Mouse (Mus musculus): ENCODE measurements around the gene Cry2. TPM values are rescaled to one million over a fixed set of nuclear protein-coding genes. Genes with fewer than 3 reads are reported as not detected.
A peak's percentile ranks its signal among the peaks of the same experiment; 100 is the strongest.

The Cry2 gene
- total and polyA plus RNA-seq, 2 experiments from 2014 or later: 36.7 to 43.2 TPM

DNA sequence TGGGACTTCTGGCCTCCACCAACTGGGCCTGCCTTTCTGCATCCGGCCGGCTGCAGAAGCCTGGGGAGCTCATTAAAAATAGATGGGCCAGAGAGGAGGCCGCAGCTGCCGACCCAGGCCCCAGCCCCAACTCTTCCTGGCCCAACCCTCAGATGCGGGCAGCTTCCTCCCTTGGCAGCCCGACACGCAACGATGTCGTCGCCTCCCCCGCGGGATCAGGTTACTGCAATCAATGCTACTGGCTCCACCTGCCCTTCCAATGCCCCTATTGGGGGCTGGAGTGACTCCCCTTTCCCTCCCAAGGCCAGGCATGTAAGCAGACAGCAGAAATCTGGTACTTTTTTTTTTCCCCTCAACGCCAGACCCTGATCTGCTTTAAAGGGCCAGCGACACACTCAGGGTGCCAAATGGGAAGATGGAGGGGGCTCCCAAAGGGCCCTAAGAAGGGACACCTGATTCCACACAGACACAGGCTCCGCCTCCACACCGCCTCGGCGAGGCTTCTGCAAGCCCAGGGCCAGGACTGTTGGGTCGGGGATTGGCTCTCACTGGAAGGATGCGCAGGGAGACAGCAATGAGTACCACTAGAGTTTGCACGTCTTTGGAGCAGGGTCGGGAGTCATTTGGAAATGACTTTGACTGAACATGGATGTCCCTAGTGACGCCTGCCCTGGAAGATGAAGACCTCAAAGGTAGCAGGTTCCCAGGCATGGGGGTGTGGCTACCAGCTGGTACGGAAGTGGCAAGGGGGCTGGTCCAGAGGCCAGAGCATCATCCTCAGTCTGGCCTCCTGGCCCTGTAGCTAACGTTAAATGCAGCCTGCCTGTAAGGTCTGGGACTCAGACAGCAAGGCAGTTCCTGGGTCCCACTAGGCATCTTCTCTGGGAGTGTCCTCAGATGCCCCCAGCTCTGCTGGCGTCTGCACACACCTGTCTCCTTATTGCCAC, 41.3 kb downstream of the Cry2 start:
- H3K4me3 ChIP-seq (ENCODE audit: low read depth, low read length): peak overlapping the region; percentile 17
- peak overlapping the region; percentile 55 for H3K4me2 ChIP-seq (ENCODE audit: low read depth)
- H3K9ac ChIP-seq: peak overlapping the region; percentile 47
- WGBS: 7% methylated on average over 26 of the region's 26 CpGs
- H3K9me3 ChIP-seq (ENCODE audit: low read length): no peaks in the 10 kb centered on the region
- DNase-seq (no peak), ATAC-seq (0 out of 2 replicates have a peak, but pooled peaks have one; percentile 5)
- no peak for TF ChIP-seq CTCF (IDR thresholded peaks at IDR 0.05; ENCODE audit: low read depth)
- no peaks in the 10 kb centered on the region for H3K27me3 ChIP-seq (ENCODE audit: insufficient read depth, low read length)
- H3K27ac ChIP-seq (ENCODE audit: low read depth, low read length): peak overlapping the region; percentile 67
- peaks cover under 1% of the 10 kb centered on the region; the same call in 1 of the 2 replicates for H3K36me3 ChIP-seq (ENCODE audit: insufficient read depth)
- H3K4me1 ChIP-seq (ENCODE audit: insufficient read depth): peaks cover 28% of the 10 kb centered on the region

- Histone ChIP-seq H3K4me2 (ENCODE audit: low read depth) (peak overlapping the region; percentile 55), H3K4me1 (ENCODE audit: insufficient read depth) (peaks cover 29% of the 10 kb centered on the region), H3K9me3 (ENCODE audit: low read length) (no peaks in the 10 kb centered on the region), H3K36me3 (ENCODE audit: insufficient read depth) (peaks cover 9% of the 10 kb centered on the region), H3K9ac (peak overlapping the region; percentile 47), H3K4me3 (ENCODE audit: low read depth, low read length) (peak overlapping the region; percentile 17), H3K27me3 (ENCODE audit: insufficient read depth, low read length) (no peaks in the 10 kb centered on the region), H3K27ac (ENCODE audit: low read depth, low read length) (peak overlapping the region; percentile 67)
- WGBS: 14% methylated on average over 11 of the region's 11 CpGs
- ATAC-seq (no peak), DNase-seq (no peak)
- no peak for TF ChIP-seq CTCF (IDR thresholded peaks at IDR 0.05; ENCODE audit: low read depth)
These were observed 42.0 kb downstream of the Cry2 start for GRCm38 (mm10) chr2:92391703-92392317.

DNA sequence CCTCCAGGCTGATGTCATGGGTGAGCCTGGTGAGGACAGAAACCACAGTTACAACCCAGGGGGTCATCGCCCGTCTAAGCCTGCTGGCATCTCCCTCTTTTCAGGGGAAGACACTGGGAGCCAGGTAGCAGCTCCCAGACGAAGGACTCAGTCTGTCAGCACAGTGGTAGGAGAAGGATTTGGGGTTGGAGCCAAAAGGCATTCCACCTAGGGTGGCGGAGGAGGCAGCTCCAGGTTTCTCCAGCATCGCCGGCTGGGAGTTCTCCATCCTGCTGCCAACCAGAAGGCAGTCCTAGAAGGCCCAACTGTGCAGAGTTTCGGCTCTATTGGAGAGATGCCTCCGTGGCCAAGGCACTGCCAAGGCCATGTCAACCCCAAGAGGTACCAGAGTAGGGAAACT, 42.7 kb downstream of the Cry2 start:
- DNase-seq (no peak), ATAC-seq (no peak)
- Histone ChIP-seq H3K4me3 (ENCODE audit: low read depth, low read length) (no peak overlapping the region), H3K9me3 (ENCODE audit: low read length) (no peaks in the 10 kb centered on the region), H3K36me3 (ENCODE audit: insufficient read depth) (peaks cover 16% of the 10 kb centered on the region), H3K27ac (ENCODE audit: low read depth, low read length) (no peak overlapping the region), H3K4me1 (ENCODE audit: insufficient read depth) (peaks cover 29% of the 10 kb centered on the region), H3K9ac (no peak overlapping the region), H3K4me2 (ENCODE audit: low read depth) (no peak overlapping the region), H3K27me3 (ENCODE audit: insufficient read depth, low read length) (no peaks in the 10 kb centered on the region)
- TF ChIP-seq CTCF (IDR thresholded peaks at IDR 0.05; ENCODE audit: low read depth): no peak
- WGBS: 69% methylated on average over 8 of the region's 8 CpGs

DNA sequence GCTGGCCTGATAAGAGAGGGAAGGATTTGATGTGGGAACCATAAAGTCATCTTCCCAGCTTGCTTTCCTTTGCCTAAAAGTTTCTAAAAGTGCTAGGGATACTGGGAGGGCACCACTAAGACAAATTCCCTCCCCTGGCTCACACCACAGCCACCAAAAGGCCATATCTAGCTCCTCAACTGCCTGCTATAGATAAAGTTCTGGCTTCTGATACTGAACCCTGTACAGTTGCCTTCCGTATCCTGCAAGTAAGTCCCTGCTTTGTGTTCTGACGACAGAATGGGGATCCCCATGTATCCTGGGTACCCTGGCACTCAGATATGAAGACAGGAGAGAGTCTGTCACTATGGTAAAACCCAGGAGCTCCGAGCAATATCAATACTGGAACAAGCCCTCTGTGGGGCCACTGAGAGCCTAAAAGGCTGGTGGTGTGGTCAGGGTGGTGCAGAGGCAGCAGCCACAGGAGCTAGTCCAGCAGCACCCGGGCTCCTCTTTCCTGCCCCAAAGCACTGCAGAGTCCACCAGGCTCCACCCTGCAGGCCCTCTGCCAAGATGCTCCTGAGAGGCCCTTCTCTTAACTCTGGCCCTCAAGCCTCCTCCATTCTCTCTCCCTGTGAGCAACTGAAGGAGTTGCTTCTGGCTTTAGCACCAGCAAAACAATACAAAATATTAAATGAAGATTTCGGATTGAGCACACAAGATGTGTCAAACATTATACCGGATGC, 43.5 kb downstream of the Cry2 start:
- Histone ChIP-seq H3K9ac (no peak overlapping the region), H3K27me3 (ENCODE audit: insufficient read depth, low read length) (no peaks in the 10 kb centered on the region), H3K4me2 (ENCODE audit: low read depth) (peak overlapping the region; percentile 87; the same call in 1 of the 2 replicates), H3K9me3 (ENCODE audit: low read length) (no peaks in the 10 kb centered on the region), H3K36me3 (ENCODE audit: insufficient read depth) (peaks cover 23% of the 10 kb centered on the region), H3K4me3 (ENCODE audit: low read depth, low read length) (no peak overlapping the region), H3K4me1 (ENCODE audit: insufficient read depth) (peaks cover 29% of the 10 kb centered on the region), H3K27ac (ENCODE audit: low read depth, low read length) (no peak overlapping the region)
- TF ChIP-seq CTCF (IDR thresholded peaks at IDR 0.05; ENCODE audit: low read depth): no peak
- WGBS: 63% methylated on average over 6 of the region's 6 CpGs
- DNase-seq (no peak), ATAC-seq (no peak)

DNA sequence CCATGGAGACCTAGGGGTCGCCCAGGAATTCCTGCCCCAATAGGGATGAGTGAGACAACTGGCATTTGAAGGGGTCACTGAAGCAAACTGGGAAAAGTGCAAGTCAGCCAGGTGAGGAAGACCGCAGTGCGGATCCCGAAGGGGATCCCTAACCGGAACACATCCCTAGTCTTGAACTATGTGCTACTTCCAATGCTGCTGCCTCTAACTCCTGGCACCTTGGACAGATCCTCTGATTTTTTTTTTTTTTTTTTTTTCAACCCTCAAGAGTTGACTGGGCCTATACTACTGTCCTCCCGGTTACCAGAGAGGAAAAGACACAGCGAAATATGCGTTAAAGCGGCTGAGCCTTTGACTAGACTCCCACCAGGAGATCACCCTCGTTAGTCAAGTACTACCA, 44.2 kb downstream of the Cry2 start:
- H3K9me3 ChIP-seq (ENCODE audit: low read length): no peaks in the 10 kb centered on the region
- peak overlapping the region; percentile 53 for H3K4me3 ChIP-seq (ENCODE audit: low read depth, low read length)
- peak overlapping the region; percentile 71 for H3K9ac ChIP-seq
- H3K27ac ChIP-seq (ENCODE audit: low read depth, low read length): peak overlapping the region; percentile 89
- TF ChIP-seq CTCF (IDR thresholded peaks at IDR 0.05; ENCODE audit: low read depth): no peak
- H3K27me3 ChIP-seq (ENCODE audit: insufficient read depth, low read length): no peaks in the 10 kb centered on the region
- H3K4me1 ChIP-seq (ENCODE audit: insufficient read depth): peaks cover 29% of the 10 kb centered on the region
- H3K36me3 ChIP-seq (ENCODE audit: insufficient read depth): peaks cover 30% of the 10 kb centered on the region
- ATAC-seq (no peak; the same call in 1 of the 2 replicates), DNase-seq (no peak)
- H3K4me2 ChIP-seq (ENCODE audit: low read depth): peak overlapping the region; percentile 87
- WGBS: 3% methylated on average over 10 of the region's 10 CpGs

- ATAC-seq (peak; percentile 92), DNase-seq (peak; percentile 95)
- Histone ChIP-seq H3K27ac (ENCODE audit: low read depth, low read length) (peak overlapping the region; percentile 89), H3K4me1 (ENCODE audit: insufficient read depth) (peaks cover 29% of the 10 kb centered on the region), H3K27me3 (ENCODE audit: insufficient read depth, low read length) (no peaks in the 10 kb centered on the region), H3K36me3 (ENCODE audit: insufficient read depth) (peaks cover 36% of the 10 kb centered on the region), H3K9me3 (ENCODE audit: low read length) (no peaks in the 10 kb centered on the region), H3K4me2 (ENCODE audit: low read depth) (peak overlapping the region; percentile 87), H3K4me3 (ENCODE audit: low read depth, low read length) (peak overlapping the region; percentile 53), H3K9ac (peak overlapping the region; percentile 71)
- WGBS: 2% methylated on average over 58 of the region's 62 CpGs
- peak; percentile 26; the same call in 1 of the 2 replicates for TF ChIP-seq CTCF (IDR thresholded peaks at IDR 0.05; ENCODE audit: low read depth)
These were observed 44.8 kb downstream of the Cry2 start for GRCm38 (mm10) chr2:92388891-92389641.

Data from forebrain, postnatal 0 days (tissue).